Mouse (Mus musculus): ENCODE results near the gene Smyd5.

DNA sequence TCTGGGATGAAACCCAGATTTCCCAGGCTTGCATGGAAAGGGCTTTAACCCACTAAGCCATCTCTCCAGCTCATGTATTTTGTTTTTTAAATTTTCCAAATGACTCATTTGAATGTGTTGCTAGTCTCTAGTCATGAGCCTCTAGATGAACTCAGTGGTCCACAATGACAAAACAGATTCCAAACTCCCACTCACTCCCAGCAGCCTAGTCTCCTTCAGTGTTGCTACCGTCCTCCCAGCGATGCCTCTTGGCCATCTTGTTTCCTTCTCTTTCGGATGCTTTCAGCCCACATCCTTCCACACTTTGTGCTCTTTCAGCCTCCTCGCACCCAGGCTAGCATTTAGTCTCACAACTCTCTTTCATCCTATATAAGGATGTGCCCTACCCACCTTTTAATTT is 58.5 kb downstream of the Smyd5 start:
- no peak for TF ChIP-seq CTCF (IDR thresholded peaks at IDR 0.05; ENCODE audit: insufficient read depth, low read length)
- no peak for TF ChIP-seq POLR2A (IDR thresholded peaks at IDR 0.05; ENCODE audit: borderline replicate concordance, extremely low read depth, low read depth, low read length)
